Mouse (Mus musculus) lung, postnatal 14 days (tissue): Measurements from ENCODE around the gene Slc4a3.

Source experiments
- DNase-seq: peaks from one replicate; pipeline ENCODE4 v3.0.0; 2021

Gene Slc4a3

GRCm38 (mm10) chr1:75608225-75608624 lies 62.2 kb downstream of the Slc4a3 start:
- no peak for DNase-seq

DNA sequence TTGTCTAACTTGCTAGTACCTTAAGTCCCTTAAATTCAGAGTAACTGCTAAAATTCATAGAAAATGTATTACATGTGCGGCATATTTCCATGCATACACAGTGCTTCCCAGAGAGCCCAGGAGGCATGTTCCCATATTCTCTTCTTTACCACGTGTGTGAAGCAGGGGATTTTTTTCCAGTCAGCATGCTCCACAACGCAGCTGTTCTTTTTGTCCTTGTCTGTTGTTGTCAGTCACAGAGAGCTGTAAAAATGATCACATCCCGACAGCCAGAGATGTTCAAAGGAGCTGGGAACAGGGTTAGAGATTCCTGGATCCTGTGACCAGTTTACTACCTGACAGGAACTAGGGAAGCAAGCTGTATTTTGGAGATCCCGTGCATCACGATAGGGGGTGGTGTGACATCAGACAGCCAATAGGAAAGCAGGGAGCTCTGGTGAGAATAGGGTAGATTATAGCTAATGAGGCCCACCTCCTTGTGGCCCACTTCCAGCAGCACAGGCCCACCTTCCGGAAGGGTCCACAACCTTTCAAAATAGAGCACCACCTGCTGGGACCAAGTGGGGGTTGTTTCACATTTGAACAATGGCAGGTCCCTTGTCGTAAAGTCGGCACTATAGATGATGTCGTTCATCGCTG lies 62.7 kb downstream of the Slc4a3 start:
- DNase-seq: no peak

DNA sequence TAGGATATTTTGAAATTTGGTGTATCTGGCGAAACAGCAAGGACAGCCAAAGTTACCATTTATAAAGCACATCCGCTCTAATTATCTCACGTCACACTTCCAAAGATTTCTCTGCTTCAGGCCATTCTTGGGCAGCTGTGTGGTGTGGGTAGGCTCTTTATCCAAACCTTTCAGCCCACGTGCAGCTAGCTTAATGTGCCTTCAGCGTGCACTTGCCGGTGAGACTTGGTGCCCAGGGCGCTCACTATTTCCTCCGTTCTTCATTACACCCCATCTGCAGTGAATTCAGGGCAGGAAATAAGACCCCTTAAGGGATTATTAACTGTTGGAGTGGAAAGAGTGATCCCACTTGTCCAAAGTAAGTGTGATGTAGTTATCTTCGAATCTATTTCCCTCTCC lies 63.2 kb downstream of the Slc4a3 start:
- DNase-seq: no peak

DNA sequence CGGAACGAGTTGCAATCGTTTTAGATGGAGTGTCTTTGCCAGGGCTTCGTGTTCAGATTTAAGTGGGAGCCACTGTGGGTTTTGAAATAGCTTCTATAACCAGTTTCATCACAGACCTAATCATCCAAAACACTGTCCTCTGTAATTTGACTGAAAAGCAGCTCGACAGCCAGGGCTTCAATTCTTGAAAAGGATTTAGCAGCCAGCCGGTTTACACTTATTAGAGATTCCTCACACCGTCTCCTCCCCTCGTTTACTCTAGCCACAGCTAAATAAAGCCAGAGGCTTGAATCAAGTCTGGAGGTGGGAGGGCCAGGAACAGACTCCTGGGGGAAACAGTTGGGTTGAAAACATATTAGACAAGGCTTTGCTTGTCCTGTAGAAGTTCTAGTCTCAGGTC lies 64.5 kb downstream of the Slc4a3 start:
- no peak for DNase-seq
